Comparison of ENCODE assay signal across 14 mouse cellular contexts in genomic region chr2:68900640-68901378, GRCm38 (mm10). TPM values are rescaled to one million over a fixed set of nuclear protein-coding genes. Genes with fewer than 3 reads are reported as not detected.
DNase-seq lines count a peak whose midpoint lies in the region; ATAC-seq and TF ChIP-seq lines count a peak whose summit lies in the region.
"Had no signal": no experiment of that assay in that cellular context is flagged by ENCODE, and none has a peak within 500 bp of the region (broad histone marks: within the 10 kb centered on the region; RNA-seq: fewer than 3 reads in every experiment).

No protein-coding gene starts in this region.

- H3K4me3 ChIP-seq in heart, embryonic 14.5 days (ENCODE audit: control insufficient read depth in 1 of 2, insufficient read depth in 1 of 2, low read depth in 1 of 2, low read length in 2 of 2) = no peak overlapping the region
- H3K4me3 ChIP-seq in heart, adult 2 months = no peak overlapping the region
- no peak overlapping the region for H3K4me3 ChIP-seq in midbrain, embryonic 11.5 days (ENCODE audit: low read depth, low read length)
- no peak overlapping the region for H3K4me3 ChIP-seq in midbrain, embryonic 14.5 days (replicated peaks; ENCODE audit: low read depth, low read length)
- no peak overlapping the region for H3K4me3 ChIP-seq in liver, embryonic 16.5 days (ENCODE audit: low read depth, low read length)
- H3K4me3 ChIP-seq: hindbrain, embryonic 10.5 days; midbrain, embryonic 10.5 days had no signal

- peak overlapping the region; percentile 47 for H3K4me2 ChIP-seq in heart, embryonic 14.5 days (ENCODE audit: low read length)
- no peak overlapping the region for H3K4me2 ChIP-seq in midbrain, embryonic 11.5 days
- H3K4me2 ChIP-seq in midbrain, embryonic 14.5 days (ENCODE audit: low read length) = no peak overlapping the region
- no peak overlapping the region for H3K4me2 ChIP-seq in liver, embryonic 16.5 days (ENCODE audit: low read depth, low read length)

- H3K9ac ChIP-seq in heart, embryonic 14.5 days (ENCODE audit: low read length) = peak overlapping the region; percentile 17; the same call in 1 of the 2 replicates
- no peak overlapping the region for H3K9ac ChIP-seq in heart, adult 2 months (ENCODE audit: low read depth, low read length)
- no peak overlapping the region for H3K9ac ChIP-seq in midbrain, embryonic 11.5 days (ENCODE audit: low read length)
- H3K9ac ChIP-seq in midbrain, embryonic 14.5 days (replicated peaks; ENCODE audit: low read length) = no peak overlapping the region
- no peak overlapping the region for H3K9ac ChIP-seq in liver, embryonic 16.5 days (ENCODE audit: low read depth, low read length)

- ATAC-seq in heart, embryonic 14.5 days (ENCODE audit: insufficient number of reproducible peaks, insufficient read depth, low FRiP score, low read depth) = peak; percentile 68; the same call in 1 of the 2 replicates
- no peak for ATAC-seq in midbrain, embryonic 11.5 days (ENCODE audit: low FRiP score)
- ATAC-seq in midbrain, embryonic 14.5 days (ENCODE audit: low FRiP score, low TSS enrichment) = no peak
- peak; percentile 32; the same call in 1 of the 2 replicates for ATAC-seq in liver, embryonic 16.5 days (ENCODE audit: low read depth)

- intact Hi-C loops in heart, adult 2 months (cut with DNase I) = no loop called here

- 18% methylated on average over 9 of the region's 9 CpGs for WGBS in heart, embryonic 14.5 days
- 23% methylated on average over 9 of the region's 9 CpGs for WGBS in heart, adult 2 months
- WGBS in midbrain, embryonic 11.5 days = 84% methylated on average over 9 of the region's 9 CpGs
- 85% methylated on average over 9 of the region's 9 CpGs for WGBS in midbrain, embryonic 14.5 days
- 15% methylated on average over 9 of the region's 9 CpGs for WGBS in liver, embryonic 16.5 days (ENCODE audit: insufficient replicate concordance)

- no peak for TF ChIP-seq EP300 in heart, adult 2 months (IDR thresholded peaks at IDR 0.05; ENCODE audit: insufficient read depth, low read depth, low read length)

- peak overlapping the region; percentile 66 to 78 for H3K27ac ChIP-seq in heart, embryonic 14.5 days (replicated peaks in 1 of 2; ENCODE audit: control insufficient read depth in 1 of 2, insufficient read depth in 1 of 2, low read depth in 2 of 2, low read length in 2 of 2)
- H3K27ac ChIP-seq in heart, adult 2 months = no peak overlapping the region
- H3K27ac ChIP-seq in midbrain, embryonic 11.5 days (ENCODE audit: low read depth, low read length) = no peak overlapping the region
- no peak overlapping the region for H3K27ac ChIP-seq in midbrain, embryonic 14.5 days (replicated peaks; ENCODE audit: low read depth, low read length)
- no peak overlapping the region for H3K27ac ChIP-seq in liver, embryonic 16.5 days (ENCODE audit: low read length)
- H3K27ac ChIP-seq: hindbrain, embryonic 10.5 days; midbrain, embryonic 10.5 days had no signal

- H3K4me1 ChIP-seq in heart, embryonic 14.5 days (ENCODE audit: control insufficient read depth in 2 of 2, insufficient read depth in 2 of 2, low read length in 2 of 2) = peaks cover 9 to 29% of the 10 kb centered on the region in 2 experiments
- no peaks in the 10 kb centered on the region; the same call in 1 of the 2 replicates for H3K4me1 ChIP-seq in heart, adult 2 months (ENCODE audit: control insufficient read depth, insufficient read depth, low read length)
- no peaks in the 10 kb centered on the region for H3K4me1 ChIP-seq in midbrain, embryonic 11.5 days (ENCODE audit: control insufficient read depth, insufficient read depth, low read length)
- no peaks in the 10 kb centered on the region for H3K4me1 ChIP-seq in midbrain, embryonic 14.5 days (ENCODE audit: control insufficient read depth, insufficient read depth, low read length)
- peaks cover 6% of the 10 kb centered on the region for H3K4me1 ChIP-seq in liver, embryonic 16.5 days (ENCODE audit: control insufficient read depth, low read depth, low read length)
- H3K4me1 ChIP-seq: hindbrain, embryonic 10.5 days; midbrain, embryonic 10.5 days had no signal

- H3K27me3 ChIP-seq in heart, embryonic 14.5 days (ENCODE audit: control insufficient read depth, insufficient read depth, low read length) = no peaks in the 10 kb centered on the region
- no peaks in the 10 kb centered on the region for H3K27me3 ChIP-seq in heart, adult 2 months (ENCODE audit: control insufficient read depth, insufficient read depth, low read length)
- no peaks in the 10 kb centered on the region for H3K27me3 ChIP-seq in midbrain, embryonic 11.5 days (ENCODE audit: control insufficient read depth, insufficient read depth, low read length)
- no peaks in the 10 kb centered on the region for H3K27me3 ChIP-seq in midbrain, embryonic 14.5 days (ENCODE audit: control insufficient read depth, insufficient read depth, low read length)
- no peaks in the 10 kb centered on the region for H3K27me3 ChIP-seq in liver, embryonic 16.5 days (ENCODE audit: control insufficient read depth, insufficient read depth, low read depth, low read length)

- H3K79me2 ChIP-seq in heart, adult 2 months (replicated peaks; ENCODE audit: control insufficient read depth, insufficient read depth, low read length) = no peaks in the 10 kb centered on the region

- no peak for TF ChIP-seq POLR2A in heart, adult 2 months (IDR thresholded peaks at IDR 0.05; ENCODE audit: insufficient read depth, low read depth, low read length)

- no peaks in the 10 kb centered on the region for H3K36me3 ChIP-seq in heart, embryonic 14.5 days (ENCODE audit: control insufficient read depth, insufficient read depth, low read length)
- H3K36me3 ChIP-seq in heart, adult 2 months (ENCODE audit: control insufficient read depth, insufficient read depth, low read length) = no peaks in the 10 kb centered on the region
- H3K36me3 ChIP-seq in midbrain, embryonic 11.5 days (ENCODE audit: control insufficient read depth, insufficient read depth, low read length) = no peaks in the 10 kb centered on the region
- no peaks in the 10 kb centered on the region for H3K36me3 ChIP-seq in midbrain, embryonic 14.5 days (ENCODE audit: control insufficient read depth, insufficient read depth, low read length)
- no peaks in the 10 kb centered on the region for H3K36me3 ChIP-seq in liver, embryonic 16.5 days (ENCODE audit: control insufficient read depth, insufficient read depth)
- H3K36me3 ChIP-seq: hindbrain, embryonic 10.5 days; midbrain, embryonic 10.5 days had no signal

- TF ChIP-seq CTCF in heart, adult 2 months (IDR thresholded peaks at IDR 0.05) = no peak

- H3K9me3 ChIP-seq in heart, embryonic 14.5 days (ENCODE audit: control insufficient read depth, low read length) = no peaks in the 10 kb centered on the region
- no peaks in the 10 kb centered on the region for H3K9me3 ChIP-seq in midbrain, embryonic 11.5 days (ENCODE audit: control insufficient read depth, low read length)
- H3K9me3 ChIP-seq in midbrain, embryonic 14.5 days (ENCODE audit: control insufficient read depth, low read length) = no peaks in the 10 kb centered on the region
- no peaks in the 10 kb centered on the region for H3K9me3 ChIP-seq in liver, embryonic 16.5 days (replicated peaks; ENCODE audit: control insufficient read depth, low read length)
- H3K9me3 ChIP-seq: hindbrain, embryonic 10.5 days; midbrain, embryonic 10.5 days had no signal

- DNase-seq in heart, adult 2 months = no peak
- peak; percentile 37 for DNase-seq in midbrain, embryonic 11.5 days (ENCODE audit: low spot score, missing footprints)
- DNase-seq in midbrain, embryonic 14.5 days = no peak
- DNase-seq in layer of hippocampus, adult 9-10 months (ENCODE audit: low spot score) = no peak
- no peak for DNase-seq in thymus, postnatal 14 days
- DNase-seq: adrenal gland, postnatal 10 days; cerebellum, postnatal 36 days; kidney, postnatal 14 days; retina, postnatal 1 day; thymus, postnatal 36 days had no signal

RNA-seq across cellular contexts. Expression of gene Cers6, which starts 39.6 kb away (rescaled TPM):
- 32.0 and 34.4 TPM in 2 replicates for polyA plus RNA-seq in heart, embryonic 14.5 days (2014; fragmentation: Nextera tagmentation; extraction: Ambion mirVana)
- 1 to 10 TPM; 8.7 to 9.6 TPM for total RNA-seq in heart, adult 2 months (2021)
- polyA plus RNA-seq in heart, adult 2 months (2012; rRNA removed) = 2.1 and 3.5 TPM in 2 replicates
- polyA plus RNA-seq in midbrain, embryonic 11.5 days (2014; fragmentation: Nextera tagmentation; extraction: Ambion mirVana) = 32.1 and 34.0 TPM in 2 replicates
- polyA plus RNA-seq in midbrain, embryonic 14.5 days (2014; fragmentation: Nextera tagmentation; extraction: Ambion mirVana) = 84.3 and 88.4 TPM in 2 replicates
- polyA plus RNA-seq in liver, embryonic 16.5 days (2015; fragmentation: Nextera tagmentation; extraction: Ambion mirVana) = 10.2 and 10.7 TPM in 2 replicates

Comparison
In these comparisons a context has a peak if more than half of its experiments do, and no peak if none do; other contexts are left out.
1. H3K27ac ChIP-seq: peak in heart, embryonic 14.5 days (2 of 2); none in heart, adult 2 months (single experiment), midbrain, embryonic 11.5 days (single experiment), midbrain, embryonic 14.5 days (single experiment) and liver, embryonic 16.5 days (single experiment).
2. ATAC-seq: peak in heart, embryonic 14.5 days (single experiment) and liver, embryonic 16.5 days (single experiment); none in midbrain, embryonic 11.5 days (single experiment) and midbrain, embryonic 14.5 days (single experiment).